Mouse (Mus musculus): ENCODE measurements around the gene Ski. TPM values are rescaled to one million over a fixed set of nuclear protein-coding genes. Genes with fewer than 3 reads are reported as not detected.
A peak's percentile ranks its signal among the peaks of the same experiment; 100 is the strongest.

Gene Ski
- polyA plus RNA-seq, 1 experiment from 2014 or later = 24.4 TPM

- no peaks in the 10 kb centered on the region for H3K27me3 ChIP-seq
- H3K4me2 ChIP-seq (replicated peaks) = no peak overlapping the region
- WGBS = 60% methylated on average over 9 of the region's 9 CpGs
- H3K9me3 ChIP-seq (replicated peaks) = no peaks in the 10 kb centered on the region
- H3K4me1 ChIP-seq = peaks cover 87% of the 10 kb centered on the region
- peaks cover 13% of the 10 kb centered on the region; the same call in 1 of the 2 replicates for H3K36me3 ChIP-seq
- no peak overlapping the region for H3K27ac ChIP-seq (replicated peaks)
- no peak overlapping the region for H3K4me3 ChIP-seq (replicated peaks)
- H3K9ac ChIP-seq = no peak overlapping the region
- no peak for ATAC-seq (ENCODE audit: insufficient number of reproducible peaks, low FRiP score, low TSS enrichment, low read depth)
Observed at GRCm38 (mm10) chr4:155213052-155213751, 9.2 kb downstream of the Ski start.

- Histone ChIP-seq H3K4me3 (replicated peaks) (no peak overlapping the region), H3K4me1 (peaks cover 82% of the 10 kb centered on the region), H3K36me3 (peaks cover 13% of the 10 kb centered on the region; the same call in 1 of the 2 replicates), H3K4me2 (replicated peaks) (no peak overlapping the region), H3K9me3 (replicated peaks) (no peaks in the 10 kb centered on the region), H3K27me3 (no peaks in the 10 kb centered on the region), H3K27ac (replicated peaks) (no peak overlapping the region), H3K9ac (no peak overlapping the region)
- no peak for ATAC-seq (ENCODE audit: insufficient number of reproducible peaks, low FRiP score, low TSS enrichment, low read depth)
- 94% methylated on average over 5 of the region's 5 CpGs for WGBS
Observed at GRCm38 (mm10) chr4:155209494-155209893, 12.9 kb downstream of the Ski start.

GRCm38 (mm10) chr4:155209079-155209478 is 13.3 kb downstream of the Ski start:
- Histone ChIP-seq H3K4me3 (replicated peaks) (no peak overlapping the region), H3K36me3 (peaks cover 13% of the 10 kb centered on the region; the same call in 1 of the 2 replicates), H3K9ac (no peak overlapping the region), H3K9me3 (replicated peaks) (no peaks in the 10 kb centered on the region), H3K27ac (replicated peaks) (no peak overlapping the region), H3K4me2 (replicated peaks) (no peak overlapping the region), H3K4me1 (peaks cover 82% of the 10 kb centered on the region), H3K27me3 (no peaks in the 10 kb centered on the region)
- ATAC-seq (ENCODE audit: insufficient number of reproducible peaks, low FRiP score, low TSS enrichment, low read depth) = no peak

DNA sequence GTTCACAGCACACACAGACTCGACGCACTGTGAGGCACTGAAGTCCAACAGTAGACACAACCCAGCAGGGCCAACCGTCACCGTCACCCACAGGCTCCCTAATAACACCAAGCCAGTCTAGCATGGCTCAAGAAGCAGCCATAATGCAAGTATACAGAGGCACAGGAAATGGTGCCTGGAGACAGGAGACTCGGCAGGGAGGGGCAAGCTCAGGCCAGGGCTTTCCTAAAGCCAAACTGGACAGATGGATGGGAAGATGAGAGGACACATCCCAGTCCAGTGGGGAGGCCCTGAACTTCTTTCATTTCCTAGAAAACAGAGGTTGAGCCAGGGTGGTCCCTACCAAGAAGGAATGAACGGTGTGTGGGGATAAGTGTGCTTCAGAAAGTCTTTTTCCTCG is 13.8 kb downstream of the Ski start:
- no peak overlapping the region for H3K9ac ChIP-seq
- H3K4me3 ChIP-seq (replicated peaks) = no peak overlapping the region
- no peak overlapping the region for H3K4me2 ChIP-seq (replicated peaks)
- ATAC-seq (ENCODE audit: insufficient number of reproducible peaks, low FRiP score, low TSS enrichment, low read depth) = no peak
- WGBS = 56% methylated on average over 7 of the region's 7 CpGs
- peaks cover 13% of the 10 kb centered on the region; the same call in 1 of the 2 replicates for H3K36me3 ChIP-seq
- no peaks in the 10 kb centered on the region for H3K9me3 ChIP-seq (replicated peaks)
- H3K27ac ChIP-seq (replicated peaks) = peak overlapping the region; percentile 7; the same call in 1 of the 2 replicates
- H3K4me1 ChIP-seq = peaks cover 82% of the 10 kb centered on the region
- H3K27me3 ChIP-seq = no peaks in the 10 kb centered on the region

GRCm38 (mm10) chr4:155207841-155208240 is 14.6 kb downstream of the Ski start:
- Histone ChIP-seq H3K27me3 (no peaks in the 10 kb centered on the region), H3K9me3 (replicated peaks) (no peaks in the 10 kb centered on the region), H3K9ac (no peak overlapping the region), H3K4me1 (peaks cover 83% of the 10 kb centered on the region), H3K4me2 (replicated peaks) (no peak overlapping the region), H3K4me3 (replicated peaks) (no peak overlapping the region), H3K36me3 (peaks cover 13% of the 10 kb centered on the region; the same call in 1 of the 2 replicates), H3K27ac (replicated peaks) (no peak overlapping the region)
- 76% methylated on average over 3 of the region's 3 CpGs for WGBS
- no peak for ATAC-seq (ENCODE audit: insufficient number of reproducible peaks, low FRiP score, low TSS enrichment, low read depth)

DNA sequence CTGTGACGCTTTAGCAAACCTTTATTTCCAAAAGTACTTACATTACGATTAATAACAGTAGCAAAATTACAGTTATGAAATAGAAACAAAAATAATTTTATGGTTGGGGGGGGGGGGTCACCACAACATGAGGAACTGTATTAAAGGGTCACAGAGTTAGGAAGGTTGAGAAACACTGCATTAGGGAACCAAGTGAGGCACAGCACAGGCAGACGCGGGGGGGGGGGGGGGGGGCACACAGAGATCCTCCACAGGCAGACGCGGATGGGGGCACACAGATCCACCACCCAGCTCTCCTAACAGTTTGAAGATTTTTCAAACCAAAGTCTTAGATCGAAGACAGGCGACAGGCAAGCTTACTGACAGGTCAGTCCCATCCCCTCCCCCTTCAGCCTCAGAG is 15.9 kb downstream of the Ski start:
- Histone ChIP-seq H3K4me1 (peaks cover 90% of the 10 kb centered on the region), H3K9ac (no peak overlapping the region), H3K27ac (replicated peaks) (no peak overlapping the region), H3K9me3 (replicated peaks) (no peaks in the 10 kb centered on the region), H3K4me2 (replicated peaks) (no peak overlapping the region), H3K4me3 (replicated peaks) (no peak overlapping the region), H3K27me3 (no peaks in the 10 kb centered on the region), H3K36me3 (peaks cover 11% of the 10 kb centered on the region; the same call in 1 of the 2 replicates)
- WGBS = 71% methylated on average over 8 of the region's 8 CpGs
- no peak for ATAC-seq (ENCODE audit: insufficient number of reproducible peaks, low FRiP score, low TSS enrichment, low read depth)

DNA sequence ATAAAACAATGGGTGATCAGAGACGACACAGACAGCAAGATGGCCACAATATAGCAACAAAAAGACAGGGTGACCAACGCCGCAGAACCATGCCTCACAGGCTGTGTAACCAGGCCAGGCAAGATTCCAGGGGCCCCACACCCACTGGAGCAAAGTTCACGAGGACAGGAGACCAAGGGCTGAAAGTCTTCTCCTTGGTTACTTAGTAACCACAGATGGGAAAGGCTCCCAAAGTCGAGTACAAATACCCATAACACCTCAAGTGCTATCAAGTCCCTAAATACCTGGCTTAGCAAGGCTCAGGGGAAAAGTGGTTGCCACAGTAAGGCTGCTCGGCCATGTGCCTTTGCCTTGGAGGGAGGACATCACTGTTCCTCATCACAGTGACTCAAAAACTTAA is 16.5 kb downstream of the Ski start:
- H3K9me3 ChIP-seq (replicated peaks) = no peaks in the 10 kb centered on the region
- H3K36me3 ChIP-seq = peaks cover 7% of the 10 kb centered on the region; the same call in 1 of the 2 replicates
- no peak for ATAC-seq (ENCODE audit: insufficient number of reproducible peaks, low FRiP score, low TSS enrichment, low read depth)
- no peak overlapping the region for H3K9ac ChIP-seq
- H3K4me1 ChIP-seq = peaks cover 92% of the 10 kb centered on the region
- no peak overlapping the region for H3K4me2 ChIP-seq (replicated peaks)
- no peak overlapping the region for H3K27ac ChIP-seq (replicated peaks)
- no peak overlapping the region for H3K4me3 ChIP-seq (replicated peaks)
- WGBS = 66% methylated on average over 6 of the region's 6 CpGs
- H3K27me3 ChIP-seq = no peaks in the 10 kb centered on the region

DNA sequence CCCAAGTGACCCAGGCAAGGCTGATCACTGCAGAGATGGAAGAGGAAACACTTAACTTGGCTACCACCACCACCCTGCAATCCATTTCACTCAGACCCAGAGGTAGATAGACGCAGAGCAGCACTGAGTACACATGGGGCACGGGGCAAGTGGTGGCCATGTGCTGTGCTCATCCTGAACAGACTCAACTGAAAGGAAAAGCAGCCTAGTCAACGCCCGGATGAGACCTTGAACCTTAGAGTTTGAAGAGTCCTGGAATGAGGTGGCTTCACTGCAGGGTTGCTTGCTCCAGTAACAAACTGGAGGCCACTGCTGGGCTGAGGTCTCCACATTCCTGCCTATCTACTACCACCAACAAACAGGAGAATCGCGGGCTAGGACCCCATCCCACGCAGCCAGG is 20.6 kb downstream of the Ski start:
- peaks cover 90% of the 10 kb centered on the region for H3K4me1 ChIP-seq
- no peak overlapping the region for H3K27ac ChIP-seq (replicated peaks)
- H3K4me2 ChIP-seq (replicated peaks) = no peak overlapping the region
- H3K4me3 ChIP-seq (replicated peaks) = no peak overlapping the region
- H3K9me3 ChIP-seq (replicated peaks) = no peaks in the 10 kb centered on the region
- ATAC-seq (ENCODE audit: insufficient number of reproducible peaks, low FRiP score, low TSS enrichment, low read depth) = no peak
- H3K9ac ChIP-seq = no peak overlapping the region
- H3K36me3 ChIP-seq = no peaks in the 10 kb centered on the region
- no peaks in the 10 kb centered on the region for H3K27me3 ChIP-seq
- WGBS = 88% methylated on average over 7 of the region's 7 CpGs

- Histone ChIP-seq H3K4me2 (replicated peaks) (no peak overlapping the region), H3K4me1 (peaks cover 91% of the 10 kb centered on the region), H3K27me3 (no peaks in the 10 kb centered on the region), H3K27ac (replicated peaks) (peak overlapping the region; percentile 55; the same call in 1 of the 2 replicates), H3K9me3 (replicated peaks) (no peaks in the 10 kb centered on the region), H3K36me3 (no peaks in the 10 kb centered on the region), H3K9ac (no peak overlapping the region), H3K4me3 (replicated peaks) (no peak overlapping the region)
- WGBS = 56% methylated on average over 3 of the region's 3 CpGs
- no peak for ATAC-seq (ENCODE audit: insufficient number of reproducible peaks, low FRiP score, low TSS enrichment, low read depth)
Observed at GRCm38 (mm10) chr4:155200861-155201390, 21.5 kb downstream of the Ski start.

GRCm38 (mm10) chr4:155197726-155198125 is 24.7 kb downstream of the Ski start:
- peaks cover 87% of the 10 kb centered on the region for H3K4me1 ChIP-seq
- H3K27ac ChIP-seq (replicated peaks) = 0 out of 2 replicates have a peak overlapping the region, but pooled peaks have one; percentile 4
- 21% methylated on average over 6 of the region's 6 CpGs for WGBS
- H3K9me3 ChIP-seq (replicated peaks) = no peaks in the 10 kb centered on the region
- no peak overlapping the region for H3K4me3 ChIP-seq (replicated peaks)
- no peaks in the 10 kb centered on the region for H3K36me3 ChIP-seq
- no peaks in the 10 kb centered on the region for H3K27me3 ChIP-seq
- ATAC-seq (ENCODE audit: insufficient number of reproducible peaks, low FRiP score, low TSS enrichment, low read depth) = no peak
- no peak overlapping the region for H3K9ac ChIP-seq
- no peak overlapping the region for H3K4me2 ChIP-seq (replicated peaks)

DNA sequence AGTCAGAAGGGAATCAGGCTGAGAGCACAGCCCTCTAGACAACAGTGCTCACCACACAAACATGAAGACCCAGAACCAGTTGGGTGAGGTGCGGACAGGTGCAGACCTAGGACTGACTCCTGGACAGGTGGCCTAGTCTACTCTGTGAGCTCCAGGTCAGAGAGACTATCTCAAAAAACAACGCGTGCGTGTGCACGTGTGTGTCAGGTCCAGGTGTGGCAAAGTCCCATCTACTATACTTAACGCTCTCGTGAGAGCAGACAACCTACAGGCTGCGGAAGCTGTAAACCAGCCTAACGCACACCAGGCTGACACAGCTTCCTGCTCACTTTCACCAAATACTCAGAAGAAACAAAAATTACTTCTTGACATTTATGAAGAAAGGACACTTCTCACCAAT is 27.2 kb downstream of the Ski start:
- peaks cover 87% of the 10 kb centered on the region for H3K4me1 ChIP-seq
- no peak overlapping the region for H3K4me3 ChIP-seq (replicated peaks)
- no peak overlapping the region for H3K9ac ChIP-seq
- H3K27ac ChIP-seq (replicated peaks) = no peak overlapping the region
- H3K9me3 ChIP-seq (replicated peaks) = no peaks in the 10 kb centered on the region
- no peaks in the 10 kb centered on the region for H3K27me3 ChIP-seq
- WGBS = 80% methylated on average over 9 of the region's 9 CpGs
- no peak overlapping the region for H3K4me2 ChIP-seq (replicated peaks)
- H3K36me3 ChIP-seq = no peaks in the 10 kb centered on the region
- ATAC-seq (ENCODE audit: insufficient number of reproducible peaks, low FRiP score, low TSS enrichment, low read depth) = no peak

DNA sequence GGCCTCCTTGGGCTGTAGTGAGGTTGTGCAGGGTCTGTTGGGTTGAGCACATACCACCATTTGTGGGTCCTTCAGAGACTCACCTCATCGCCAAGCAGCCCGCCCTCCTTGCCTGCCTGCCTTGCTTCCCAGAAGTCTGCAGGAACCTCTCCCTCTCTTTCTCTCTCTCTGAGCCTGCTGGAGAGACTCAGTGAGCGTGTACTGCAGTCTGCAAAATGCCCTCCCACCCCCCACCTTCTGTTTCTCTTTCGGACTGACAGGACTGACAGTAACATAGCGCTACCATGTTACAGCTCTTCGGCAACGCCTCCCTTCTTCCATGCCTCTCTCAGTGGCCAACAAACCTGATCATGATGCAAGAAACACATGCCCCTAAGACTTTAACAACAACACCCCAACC is 32.1 kb downstream of the Ski start:
- no peak for ATAC-seq (ENCODE audit: insufficient number of reproducible peaks, low FRiP score, low TSS enrichment, low read depth)
- no peak overlapping the region for H3K9ac ChIP-seq

More for the DNA sequence above, 32.1 kb downstream of the Ski start:
- Histone ChIP-seq H3K27ac (replicated peaks) (peak overlapping the region; percentile 34; the same call in 1 of the 2 replicates), H3K4me1 (peaks cover 88% of the 10 kb centered on the region), H3K4me2 (replicated peaks) (no peak overlapping the region), H3K9me3 (replicated peaks) (no peaks in the 10 kb centered on the region), H3K36me3 (no peaks in the 10 kb centered on the region), H3K4me3 (replicated peaks) (no peak overlapping the region), H3K27me3 (no peaks in the 10 kb centered on the region)
- 40% methylated on average over 7 of the region's 7 CpGs for WGBS

Measured in embryonic facial prominence, embryonic 15.5 days (tissue).